Mouse (Mus musculus): ENCODE measurements around the gene Trim50. TPM values are rescaled to one million over a fixed set of nuclear protein-coding genes. Genes with fewer than 3 reads are reported as not detected.

Gene Trim50
- polyA plus RNA-seq, 1 experiment from 2014 or later = not detected

DNA sequence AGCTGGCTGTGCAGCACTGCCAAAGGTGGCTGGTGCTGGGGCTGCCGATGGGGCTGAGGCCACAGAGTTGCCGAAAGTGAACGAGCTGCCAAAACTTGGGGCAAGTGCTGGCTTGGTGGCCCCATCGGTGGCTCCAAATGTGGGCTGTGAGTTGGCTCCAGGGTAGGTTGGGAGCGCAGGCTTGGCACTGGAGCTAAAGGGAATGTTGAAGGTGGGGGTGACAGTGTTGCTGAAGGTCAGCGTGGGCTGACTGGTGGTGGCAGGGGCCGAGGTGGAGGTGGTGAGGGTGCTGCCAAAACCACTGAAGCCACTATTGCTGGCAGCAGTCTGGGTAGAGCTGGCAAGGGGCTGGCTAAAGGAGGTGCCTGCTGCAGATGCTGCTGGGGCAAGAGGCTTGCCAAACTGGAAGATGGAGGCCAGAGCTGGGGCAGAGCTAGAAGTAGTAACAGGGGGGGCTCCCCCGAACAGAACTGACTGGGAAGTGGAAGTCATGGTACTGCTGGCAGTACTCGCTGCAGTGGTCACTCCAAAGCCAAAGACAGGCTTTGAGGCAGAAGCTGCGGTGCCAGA, 28.3 kb downstream of the Trim50 start:
- 95% methylated on average over 10 of the region's 10 CpGs for WGBS (ENCODE audit: missing documents)
- H3K36me3 ChIP-seq (ENCODE audit: inconsistent target) = peaks cover 86% of the 10 kb centered on the region
- H3K27ac ChIP-seq = no peak overlapping the region
- no peak overlapping the region for H3K4me3 ChIP-seq (ENCODE audit: inconsistent target)
- H3K79me2 ChIP-seq (ENCODE audit: inconsistent target) = no peaks in the 10 kb centered on the region

DNA sequence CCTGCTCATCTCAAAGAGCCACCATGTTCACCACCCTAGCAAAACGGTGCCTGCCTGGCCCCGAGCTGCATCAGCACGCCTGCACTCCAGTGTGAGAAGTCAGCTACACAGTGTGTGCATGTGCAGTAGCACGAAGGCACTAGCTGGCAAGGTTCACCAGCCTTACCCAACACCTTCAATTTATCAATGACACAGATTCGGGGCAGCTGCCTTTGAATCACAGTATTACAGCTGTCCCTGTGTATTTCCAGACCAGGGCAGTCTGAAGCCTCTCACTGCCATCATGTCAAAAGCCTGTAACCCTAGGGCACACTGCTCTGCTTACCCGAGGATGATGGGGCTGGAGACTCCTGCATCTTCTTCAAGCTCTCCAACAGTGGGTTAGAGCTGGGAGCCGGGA, 29.7 kb downstream of the Trim50 start:
- Histone ChIP-seq H3K79me2 (ENCODE audit: inconsistent target) (peaks cover under 1% of the 10 kb centered on the region; the same call in 1 of the 2 replicates), H3K4me3 (ENCODE audit: inconsistent target) (no peak overlapping the region), H3K27ac (no peak overlapping the region), H3K36me3 (ENCODE audit: inconsistent target) (peaks cover 89% of the 10 kb centered on the region)
- WGBS (ENCODE audit: missing documents) = 92% methylated on average over 7 of the region's 7 CpGs

DNA sequence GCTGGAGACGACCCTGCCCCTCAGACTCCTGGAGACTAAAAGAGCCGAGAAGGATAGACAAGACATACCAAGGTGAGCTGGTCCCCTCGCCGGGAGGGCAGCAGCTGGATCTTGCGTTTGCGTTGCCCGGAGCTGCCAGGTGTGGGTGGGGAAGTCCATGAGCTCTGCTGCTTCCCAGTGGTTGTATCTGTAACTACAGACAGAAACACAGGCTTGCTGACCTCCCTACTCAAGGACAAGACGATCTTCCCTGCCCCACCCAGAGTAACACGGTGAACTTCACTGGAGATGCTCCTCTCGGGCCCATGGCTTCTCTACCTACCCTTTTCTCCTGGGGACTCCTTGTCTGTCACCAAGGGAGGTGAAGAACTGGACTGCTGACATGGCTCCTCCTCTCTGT, 30.7 kb downstream of the Trim50 start:
- Histone ChIP-seq H3K79me2 (ENCODE audit: inconsistent target) (peaks cover 7% of the 10 kb centered on the region; the same call in 1 of the 2 replicates), H3K36me3 (ENCODE audit: inconsistent target) (peaks cover 88% of the 10 kb centered on the region), H3K4me3 (ENCODE audit: inconsistent target) (no peak overlapping the region), H3K27ac (no peak overlapping the region)
- WGBS (ENCODE audit: missing documents) = 92% methylated on average over 10 of the region's 10 CpGs

DNA sequence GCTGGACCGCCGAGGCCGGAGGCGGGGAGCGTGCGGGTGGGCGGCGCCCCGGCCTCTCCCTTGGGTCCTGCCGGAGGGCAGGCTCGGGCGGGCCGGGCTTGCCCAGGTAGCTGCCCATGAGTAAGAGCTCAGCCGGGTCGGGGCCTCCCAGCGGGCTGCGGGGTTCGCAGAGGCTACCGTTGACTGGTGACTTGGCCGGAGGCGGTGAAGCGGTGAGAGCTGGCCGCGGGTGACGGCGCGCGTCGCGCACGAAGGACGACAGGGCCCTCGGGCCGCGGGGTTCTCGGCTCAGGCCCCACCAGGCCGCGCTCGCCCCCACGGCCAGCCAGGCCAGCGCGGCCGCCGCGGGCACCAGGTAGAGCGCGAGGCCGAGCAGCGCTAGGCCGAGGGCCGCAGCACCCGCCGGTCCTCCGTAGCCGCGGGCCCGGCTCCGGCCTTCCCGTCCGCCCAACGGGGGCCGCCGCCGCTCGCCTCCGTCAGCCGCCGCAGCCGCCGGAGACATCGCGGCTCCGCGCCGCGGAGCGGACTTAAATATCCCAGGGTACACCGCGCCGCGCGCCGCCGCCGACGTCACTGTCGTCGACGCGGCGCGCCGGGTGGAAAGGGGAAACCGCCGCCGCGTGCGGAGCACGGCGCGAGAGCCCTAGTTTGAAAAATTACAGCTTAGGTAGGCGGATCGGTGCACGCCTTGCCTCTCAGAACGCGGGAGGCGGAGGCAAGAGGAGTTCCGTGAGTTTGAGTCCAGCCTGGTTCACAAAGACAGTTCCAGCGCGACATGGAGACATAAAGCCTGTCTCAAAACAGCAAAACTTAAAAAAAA, 41.1 kb downstream of the Trim50 start, which contains the start of gene Pom121:
Gene Pom121, minus strand, starts transcription at position 543 of the 820 bp plus-strand sequence.
- Histone ChIP-seq H3K36me3 (ENCODE audit: inconsistent target) (peaks cover 20% of the 10 kb centered on the region; the same call in 1 of the 2 replicates), H3K79me2 (ENCODE audit: inconsistent target) (peaks cover 46% of the 10 kb centered on the region), H3K27ac (peak within 1 kb of the TSS; percentile 36), H3K4me3 (ENCODE audit: inconsistent target) (peak within 1 kb of the TSS; percentile 50)
- WGBS (ENCODE audit: missing documents) = under 1% methylated on average over 98 of the region's 110 CpGs

DNA sequence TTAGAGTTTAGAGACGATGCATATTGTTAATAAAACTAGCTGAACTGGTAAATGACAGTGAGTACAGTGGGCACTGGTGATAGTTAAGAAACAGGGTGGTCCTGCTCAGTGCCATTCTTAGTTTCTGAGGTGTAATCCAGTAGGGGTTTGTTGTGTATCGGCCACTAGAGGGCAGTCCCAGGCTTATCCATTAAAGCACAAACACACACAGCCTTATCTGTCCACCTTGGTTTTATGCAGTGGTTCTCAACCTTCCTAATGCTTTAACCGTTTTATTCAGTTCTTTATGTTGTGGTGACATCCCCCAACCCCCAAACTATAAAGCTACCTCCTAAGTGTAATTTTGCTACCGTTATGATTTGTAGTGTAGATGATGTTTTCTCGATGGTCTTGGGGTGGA, 42.7 kb downstream of the Trim50 start:
- H3K79me2 ChIP-seq (ENCODE audit: inconsistent target) = peaks cover 30% of the 10 kb centered on the region
- 47% methylated on average over 5 of the region's 5 CpGs for WGBS (ENCODE audit: missing documents)
- H3K27ac ChIP-seq = no peak overlapping the region
- peaks cover 11% of the 10 kb centered on the region; the same call in 1 of the 2 replicates for H3K36me3 ChIP-seq (ENCODE audit: inconsistent target)
- H3K4me3 ChIP-seq (ENCODE audit: inconsistent target) = no peak overlapping the region

DNA sequence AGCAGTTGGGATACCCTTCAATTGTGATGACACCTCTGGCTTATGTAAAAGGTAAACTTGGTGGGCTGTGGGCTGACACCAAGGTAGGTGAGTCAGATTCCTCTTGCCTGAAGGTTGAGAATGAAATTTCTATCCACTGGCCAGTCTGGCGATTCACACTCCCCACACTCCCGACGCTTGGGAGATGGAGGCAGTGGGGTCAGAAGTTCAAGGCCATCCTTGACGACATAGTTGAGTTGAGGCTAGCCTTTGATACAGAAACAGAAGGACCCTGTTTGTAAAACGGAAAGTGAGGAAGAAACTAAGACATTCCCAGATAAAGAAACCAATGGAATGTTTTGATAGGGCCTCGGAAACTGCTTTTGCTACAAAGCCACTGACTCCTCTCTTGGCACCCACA, 46.3 kb downstream of the Trim50 start:
- no peak overlapping the region for H3K4me3 ChIP-seq (ENCODE audit: inconsistent target)
- H3K27ac ChIP-seq = no peak overlapping the region
- WGBS (ENCODE audit: missing documents) = 85% methylated on average over 6 of the region's 6 CpGs
- no peaks in the 10 kb centered on the region for H3K36me3 ChIP-seq (ENCODE audit: inconsistent target)
- no peaks in the 10 kb centered on the region for H3K79me2 ChIP-seq (ENCODE audit: inconsistent target)

DNA sequence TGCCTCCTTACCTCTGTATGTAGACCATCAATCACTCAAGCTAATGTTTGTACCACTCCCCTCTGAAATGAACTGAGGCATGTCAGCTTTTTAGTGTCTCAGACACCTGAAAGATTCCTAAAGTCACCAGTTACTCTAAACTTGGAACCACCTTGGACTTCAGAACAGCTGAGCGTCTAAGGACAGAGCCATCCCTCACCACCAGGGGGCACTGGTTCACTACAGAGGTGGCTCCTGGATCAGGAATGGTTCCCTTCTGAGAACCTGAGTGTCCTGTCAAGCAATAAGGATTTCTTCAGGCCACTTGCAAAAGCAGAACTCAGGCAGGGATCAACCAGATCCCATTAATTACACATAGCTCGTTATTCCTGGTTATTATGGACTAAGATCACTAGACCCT, 47.1 kb downstream of the Trim50 start:
- Histone ChIP-seq H3K27ac (no peak overlapping the region), H3K4me3 (ENCODE audit: inconsistent target) (no peak overlapping the region), H3K79me2 (ENCODE audit: inconsistent target) (no peaks in the 10 kb centered on the region), H3K36me3 (ENCODE audit: inconsistent target) (no peaks in the 10 kb centered on the region)
- 4% methylated on average over 2 of the region's 2 CpGs for WGBS (ENCODE audit: missing documents)

DNA sequence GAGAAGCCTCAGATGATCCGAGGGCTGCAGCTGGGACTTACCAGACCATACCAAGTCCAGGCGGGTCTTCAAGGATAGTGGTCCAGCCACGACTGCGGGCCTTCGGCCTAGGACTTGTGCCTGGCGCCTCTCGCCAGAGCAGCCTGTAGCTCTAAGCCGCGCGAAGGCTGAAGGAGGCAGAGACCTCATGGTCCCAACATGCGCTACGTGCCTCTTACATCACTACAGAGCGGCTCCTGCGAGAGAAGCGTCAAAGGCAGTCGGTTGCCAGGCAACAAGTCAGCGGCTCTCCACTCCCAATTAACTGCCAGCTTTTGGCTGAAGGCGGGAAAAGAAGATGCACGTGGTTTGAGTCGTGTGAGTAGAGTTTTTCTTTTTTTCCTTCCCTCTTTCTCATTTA, 51.5 kb downstream of the Trim50 start:
- H3K4me3 ChIP-seq (ENCODE audit: inconsistent target) = no peak overlapping the region
- peaks cover 2% of the 10 kb centered on the region; the same call in 1 of the 2 replicates for H3K36me3 ChIP-seq (ENCODE audit: inconsistent target)
- H3K27ac ChIP-seq = no peak overlapping the region
- H3K79me2 ChIP-seq (ENCODE audit: inconsistent target) = no peaks in the 10 kb centered on the region
- WGBS (ENCODE audit: missing documents) = 58% methylated on average over 20 of the region's 20 CpGs

DNA sequence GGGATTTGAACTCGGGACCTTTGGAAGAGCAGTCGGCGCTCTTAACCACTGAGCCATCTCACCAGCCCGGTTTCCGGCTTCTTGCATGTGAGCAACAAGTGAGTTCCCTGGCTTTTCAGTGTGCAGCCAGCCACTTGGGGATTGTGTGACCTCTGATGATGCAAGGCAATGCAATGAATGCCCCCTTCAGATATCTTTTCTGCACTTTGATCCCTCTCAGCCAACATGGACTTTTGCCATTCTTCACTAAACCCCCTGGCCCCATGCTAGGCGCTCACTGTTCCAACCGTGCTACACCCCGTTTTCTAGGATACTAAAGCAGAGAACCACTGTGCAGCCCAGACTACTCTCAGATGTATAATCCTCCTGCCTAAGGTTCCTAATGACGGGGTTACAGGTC, 52.3 kb downstream of the Trim50 start:
- no peak overlapping the region for H3K27ac ChIP-seq
- no peak overlapping the region for H3K4me3 ChIP-seq (ENCODE audit: inconsistent target)
- WGBS (ENCODE audit: missing documents) = 95% methylated on average over 9 of the region's 9 CpGs
- H3K79me2 ChIP-seq (ENCODE audit: inconsistent target) = no peaks in the 10 kb centered on the region
- peaks cover 11% of the 10 kb centered on the region; the same call in 1 of the 2 replicates for H3K36me3 ChIP-seq (ENCODE audit: inconsistent target)

DNA sequence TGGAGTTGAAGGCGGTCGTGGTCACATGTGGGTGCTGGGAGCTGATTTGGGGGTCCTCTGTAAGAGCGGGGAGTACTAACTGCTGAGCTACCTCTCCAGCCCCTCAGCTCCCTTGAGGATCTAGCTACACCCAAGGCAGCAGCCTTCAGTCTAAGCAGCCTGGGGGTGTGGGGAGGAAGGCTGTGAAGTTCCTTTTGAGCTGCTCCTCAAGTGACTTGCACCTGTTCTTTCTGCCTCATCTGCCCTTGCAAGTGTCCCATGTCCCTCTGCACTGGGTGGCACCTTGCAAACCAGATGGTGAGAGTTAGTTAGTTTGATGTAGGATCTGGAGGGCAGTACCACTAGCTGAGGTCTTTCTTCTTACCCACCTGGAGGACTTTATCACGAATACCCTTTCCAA, 55.0 kb downstream of the Trim50 start:
- no peak overlapping the region for H3K4me3 ChIP-seq (ENCODE audit: inconsistent target)
- no peaks in the 10 kb centered on the region for H3K79me2 ChIP-seq (ENCODE audit: inconsistent target)
- H3K36me3 ChIP-seq (ENCODE audit: inconsistent target) = peaks cover 31% of the 10 kb centered on the region
- H3K27ac ChIP-seq = no peak overlapping the region
- WGBS (ENCODE audit: missing documents) = 94% methylated on average over 4 of the region's 4 CpGs

DNA sequence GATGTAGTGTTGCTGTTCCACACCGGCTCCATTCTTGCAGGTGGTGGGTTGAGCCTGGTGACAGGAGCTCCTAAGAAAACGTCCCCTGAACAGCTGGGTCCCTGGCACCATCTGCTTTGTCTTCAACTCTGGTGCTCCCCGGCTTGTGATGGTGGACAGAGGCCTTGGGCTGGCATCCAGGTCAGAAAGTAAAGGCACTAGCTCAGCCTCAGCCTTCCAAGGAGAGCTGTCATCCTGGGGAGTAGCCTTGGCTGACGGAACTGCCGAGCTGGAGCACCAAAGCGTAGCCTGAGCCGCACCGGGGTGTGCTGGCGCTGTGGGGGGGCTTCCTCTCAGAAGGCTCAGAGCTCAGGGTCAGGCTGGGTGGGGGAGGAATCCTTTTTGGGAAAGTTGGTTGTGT, 57.2 kb downstream of the Trim50 start:
- no peaks in the 10 kb centered on the region for H3K79me2 ChIP-seq (ENCODE audit: inconsistent target)
- no peak overlapping the region for H3K27ac ChIP-seq
- 90% methylated on average over 9 of the region's 9 CpGs for WGBS (ENCODE audit: missing documents)
- H3K4me3 ChIP-seq (ENCODE audit: inconsistent target) = no peak overlapping the region
- H3K36me3 ChIP-seq (ENCODE audit: inconsistent target) = peaks cover 51% of the 10 kb centered on the region

Other genes starting within 250 kb of the Trim50 start
- 2.9 to 5.8 TPM (median 3.4 TPM) in 3 replicates for gene Tbl2, start 203.6 kb upstream of the Trim50 start, polyA plus RNA-seq (2018)
- 42.0 to 57.3 TPM (median 42.9 TPM) in 3 replicates for gene Bcl7b, start 185.0 kb upstream of the Trim50 start, polyA plus RNA-seq (2018)
- 46.1 to 52.8 TPM (median 52.5 TPM) in 3 replicates for gene Baz1b, start 166.0 kb upstream of the Trim50 start, polyA plus RNA-seq (2018)
- gene Fzd9, start 102.1 kb upstream of the Trim50 start, polyA plus RNA-seq (2018) = not detected in 3 replicates
- gene Fkbp6, start 3.3 kb upstream of the Trim50 start, polyA plus RNA-seq (2018) = not detected in 3 replicates
- 2.8 to 7.5 TPM (median 3.8 TPM) in 3 replicates for gene Nsun5, start 16.7 kb downstream of the Trim50 start, polyA plus RNA-seq (2018)
- 11.3 to 18.4 TPM (median 16.7 TPM) in 3 replicates for gene Pom121, start 41.3 kb downstream of the Trim50 start, polyA plus RNA-seq (2018)
- gene Hip1, start 191.8 kb downstream of the Trim50 start, polyA plus RNA-seq (2018) = 49.8 to 168 TPM (median 70.5 TPM) in 3 replicates
- not detected in 3 replicates for gene Ccl26, start 210.3 kb downstream of the Trim50 start, polyA plus RNA-seq (2018)
- 1.8 to 4.7 TPM in 2 of 3 replicates, not detected in the other for gene Ccl24, start 219.8 kb downstream of the Trim50 start, polyA plus RNA-seq (2018)

All from macrophage (primary cell).